Mouse (Mus musculus): ENCODE data around the gene Bach2. TPM values are rescaled to one million over a fixed set of nuclear protein-coding genes. Genes with fewer than 3 reads are reported as not detected.
A peak's percentile ranks its signal among the peaks of the same experiment; 100 is the strongest.

The Bach2 gene
- total RNA-seq, 2 experiments from 2014 or later, result 21.4 to 29.7 TPM

DNA sequence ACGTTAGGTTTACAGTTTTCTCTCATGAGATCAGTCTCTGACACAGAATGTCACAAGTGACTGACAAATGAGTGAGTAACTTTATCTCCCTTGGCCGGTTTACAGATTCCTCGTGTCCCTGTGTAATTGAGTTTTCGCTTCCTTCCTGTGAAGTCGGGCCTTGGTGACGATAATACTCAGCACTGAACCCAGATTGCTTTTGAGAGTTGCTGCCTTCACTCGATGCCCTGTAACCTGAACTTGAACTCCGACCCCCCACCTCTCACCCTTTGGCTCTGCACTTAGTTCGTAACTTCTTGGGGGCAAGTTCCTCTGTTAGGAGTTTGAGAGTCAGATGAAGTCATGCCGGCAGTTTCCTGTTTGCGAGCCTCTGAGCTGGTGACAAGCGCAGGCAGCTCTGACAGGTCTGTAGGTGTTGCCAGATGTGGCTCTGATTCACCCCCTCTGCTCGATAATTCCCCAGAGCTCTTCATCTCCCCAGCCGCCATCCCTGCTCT lies 124.9 kb downstream of the Bach2 start:
- intact Hi-C loops (cut with DNase I), result no loop called here
- DNase-seq (ENCODE audit: extremely low spot score in 1 of 2, low spot score in 2 of 2), result no peak

DNA sequence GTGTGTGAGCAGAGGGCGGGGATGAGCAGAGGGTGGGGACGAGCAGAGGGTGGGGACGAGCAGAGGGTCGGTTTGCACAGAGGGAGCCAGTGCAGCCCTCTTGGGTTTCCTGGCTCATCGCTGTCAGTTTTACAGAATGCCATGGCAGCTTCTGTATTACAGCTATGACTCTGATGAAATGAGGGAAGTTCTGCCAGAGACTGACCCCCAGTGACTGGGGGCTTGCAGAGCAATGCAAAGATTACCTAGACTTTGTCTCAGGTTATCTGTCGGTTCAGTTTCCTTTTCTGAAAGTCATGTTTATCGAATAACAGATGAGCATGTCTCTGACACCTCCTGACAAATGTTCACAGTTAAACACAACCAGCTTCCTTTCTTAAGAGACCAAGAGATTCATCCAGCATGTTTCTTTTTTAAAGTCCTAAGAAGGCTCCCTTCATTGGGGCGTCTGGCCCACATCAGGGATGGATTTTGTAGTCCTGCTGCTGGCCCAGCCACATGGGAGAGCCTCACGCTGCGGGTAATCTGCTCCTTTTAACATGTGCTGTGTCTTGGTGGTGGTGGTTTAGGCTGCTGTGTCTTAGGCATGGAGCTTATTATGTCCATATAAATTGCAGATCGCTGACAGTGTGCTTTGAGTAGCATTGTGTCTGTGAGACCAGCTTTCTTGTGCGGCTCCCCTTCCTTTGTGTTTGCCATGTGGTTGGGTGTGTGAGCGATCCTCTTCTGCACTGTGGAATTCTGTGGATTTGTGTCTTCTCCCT lies 126.7 kb downstream of the Bach2 start:
- intact Hi-C loops (cut with DNase I), result no loop called here

DNA sequence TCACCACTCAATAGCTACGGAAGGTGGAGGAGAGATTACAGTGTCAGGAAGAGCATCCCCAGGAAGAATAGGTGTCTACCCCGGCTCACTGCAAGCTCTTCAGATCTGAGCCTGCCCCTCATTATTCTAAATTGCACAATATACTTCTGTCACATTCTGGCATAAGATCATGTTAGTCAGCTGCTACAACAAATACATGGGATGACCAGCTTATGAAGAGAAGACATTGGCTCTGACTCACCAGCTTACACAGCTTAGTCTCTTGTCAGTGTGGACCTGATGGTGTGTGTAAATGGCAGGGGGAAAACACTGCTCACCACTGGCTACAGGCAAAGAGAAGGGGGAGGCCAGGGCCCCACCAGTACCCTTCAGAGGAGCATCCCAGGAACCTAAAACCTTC lies 127.6 kb downstream of the Bach2 start:
- intact Hi-C loops (cut with DNase I), result no loop called here
- no peak for DNase-seq (ENCODE audit: extremely low spot score in 1 of 2, low spot score in 2 of 2)

More for the DNA sequence above, 126.7 kb downstream of the Bach2 start:
- DNase-seq (ENCODE audit: extremely low spot score in 1 of 2, low spot score in 2 of 2), result no peak

DNA sequence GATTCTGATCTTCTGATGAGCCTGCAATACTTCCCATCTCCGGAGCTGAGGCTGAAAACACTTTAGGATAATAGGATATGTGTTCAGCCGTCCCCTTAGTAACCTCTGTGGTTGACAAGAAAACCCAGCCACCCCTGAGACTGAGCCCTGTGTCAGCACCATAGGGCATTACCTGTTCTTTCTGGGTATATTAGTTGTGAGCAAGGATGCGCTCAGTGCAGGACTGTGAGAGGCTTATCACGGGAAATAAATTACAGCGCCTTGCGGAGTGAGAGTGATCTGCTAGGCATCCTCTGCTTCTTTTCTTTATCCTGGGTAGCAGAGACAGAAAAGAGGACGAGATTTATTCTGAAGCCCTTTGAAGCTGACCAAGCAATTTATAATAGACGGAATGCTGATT lies 129.7 kb downstream of the Bach2 start:
- no peak for DNase-seq (ENCODE audit: extremely low spot score in 1 of 2, low spot score in 2 of 2)
- intact Hi-C loops (cut with DNase I), result no loop called here

DNA sequence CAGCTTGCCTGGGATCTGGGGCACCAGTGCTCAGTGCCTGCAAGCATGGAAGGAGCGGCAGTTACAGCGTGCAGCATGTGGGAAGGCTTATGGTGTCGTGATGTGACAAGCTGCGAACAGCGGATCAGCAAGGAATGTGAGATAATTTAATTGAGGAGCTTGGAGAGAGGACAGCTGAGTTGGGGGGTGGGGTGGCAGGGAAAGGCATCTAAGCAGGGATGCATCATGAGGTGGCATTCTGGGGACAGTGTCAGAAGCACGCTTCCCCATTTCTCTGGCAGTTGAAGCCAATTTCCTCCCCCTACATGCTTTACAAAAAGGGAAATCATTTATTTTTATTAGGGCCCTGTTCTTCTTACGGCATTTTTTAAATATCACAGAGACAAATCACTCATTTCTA lies 134.5 kb downstream of the Bach2 start:
- DNase-seq (ENCODE audit: extremely low spot score in 1 of 2, low spot score in 2 of 2), result peak in 1 of 2 experiments; percentile 59
- intact Hi-C loops (cut with DNase I), result no loop called here

DNA sequence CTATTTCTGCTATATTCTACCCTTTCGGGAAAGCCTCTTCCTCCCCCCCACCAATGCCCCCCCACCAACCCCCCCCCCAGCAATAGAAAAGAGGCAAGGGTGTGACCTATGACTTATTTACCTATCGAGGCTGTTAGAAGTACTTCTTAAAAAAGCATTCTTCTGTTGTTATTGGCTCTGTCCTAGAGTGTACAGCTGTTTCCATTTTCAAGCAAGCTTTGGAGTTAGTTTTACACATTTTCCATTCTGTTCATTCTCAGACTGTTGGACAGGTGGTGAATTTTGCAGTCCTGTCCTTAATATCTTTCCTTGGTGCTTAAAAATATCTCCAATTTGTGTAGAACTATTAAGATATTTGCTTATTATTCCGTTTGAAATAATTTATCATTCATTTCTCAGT lies 134.9 kb downstream of the Bach2 start:
- intact Hi-C loops (cut with DNase I), result no loop called here

DNA sequence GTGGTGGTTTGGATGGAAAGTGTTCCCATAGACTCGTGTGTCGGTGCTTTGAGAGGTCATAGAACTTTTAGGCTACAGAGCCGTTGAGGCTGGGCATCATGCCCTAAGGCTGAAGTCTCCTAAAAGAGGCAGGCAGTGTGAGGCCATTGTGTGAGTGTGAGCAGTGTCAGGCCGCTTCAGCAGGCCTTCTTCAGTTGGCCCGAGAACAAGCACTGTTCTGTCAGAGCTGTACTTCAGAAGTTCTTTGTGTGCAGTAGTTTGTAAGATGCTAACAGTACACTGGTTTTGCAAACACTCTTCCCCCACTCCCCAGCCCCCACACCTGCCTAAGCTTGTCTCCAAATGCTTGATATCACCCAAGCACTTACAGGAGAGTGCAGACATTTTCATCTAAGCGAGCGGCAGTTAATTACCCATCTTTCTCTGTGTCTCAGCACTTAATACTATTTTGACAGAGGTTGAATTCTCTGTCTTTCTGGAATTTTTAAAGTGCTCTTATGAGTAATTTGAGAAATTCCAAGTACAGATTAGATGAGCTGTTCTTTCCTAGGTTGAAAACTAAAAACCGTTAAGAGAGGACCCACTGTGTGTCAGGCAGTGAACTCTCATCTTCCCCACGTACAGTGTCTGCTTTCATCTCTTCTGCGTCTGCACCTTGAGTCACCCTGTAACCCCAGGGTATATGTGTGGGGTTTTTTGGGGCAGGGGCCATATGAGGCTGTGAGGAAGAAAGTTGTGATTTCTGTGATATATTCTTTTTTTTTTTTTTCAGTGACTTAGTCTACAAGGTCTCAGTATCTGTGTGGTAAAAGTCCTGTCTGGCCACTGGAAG lies 136.4 kb downstream of the Bach2 start:
- intact Hi-C loops (cut with DNase I), result no loop called here
- DNase-seq (ENCODE audit: extremely low spot score in 1 of 2, low spot score in 2 of 2), result no peak

More for the DNA sequence above, 134.9 kb downstream of the Bach2 start:
- DNase-seq (ENCODE audit: extremely low spot score in 1 of 2, low spot score in 2 of 2), result no peak

DNA sequence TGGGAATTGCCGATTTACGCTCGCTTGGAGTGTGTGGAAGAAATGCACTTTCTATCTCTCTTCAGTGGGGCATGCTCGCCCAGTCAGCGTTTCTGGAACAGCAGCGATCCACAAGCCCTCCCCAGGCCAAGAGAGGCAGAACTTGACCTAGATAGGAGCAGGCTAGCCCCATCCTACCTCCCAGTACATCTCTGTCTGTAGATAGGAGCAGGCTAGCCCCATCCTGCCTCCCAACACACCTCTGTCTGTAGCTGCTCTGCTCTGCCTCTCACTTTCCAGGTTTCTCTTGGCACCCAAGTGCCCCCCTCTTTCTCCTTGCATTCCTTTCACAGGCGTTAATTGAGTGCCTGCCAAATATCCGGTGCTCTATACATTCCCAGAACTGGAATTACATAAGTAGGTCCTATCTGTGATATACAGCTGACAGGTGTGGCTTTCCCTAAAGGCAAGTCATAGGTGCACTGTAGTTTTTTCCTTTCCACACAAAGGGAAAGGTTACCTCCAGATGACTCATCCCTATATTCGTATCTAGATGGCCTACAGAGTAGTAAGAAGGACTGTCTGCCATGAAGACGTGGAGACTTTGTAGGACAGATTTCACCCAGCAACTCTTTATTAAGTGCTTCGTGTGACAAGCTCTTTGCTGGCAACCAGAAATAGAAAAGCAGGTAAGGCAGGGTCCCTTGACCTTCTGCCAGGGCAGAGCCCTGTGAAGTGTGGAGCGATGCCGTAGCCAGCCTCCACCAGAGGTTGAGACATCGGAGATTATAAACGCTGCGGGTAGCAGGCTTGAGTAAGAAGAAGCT lies 137.3 kb downstream of the Bach2 start:
- no peak for DNase-seq (ENCODE audit: extremely low spot score in 1 of 2, low spot score in 2 of 2)
- intact Hi-C loops (cut with DNase I), result no loop called here

DNA sequence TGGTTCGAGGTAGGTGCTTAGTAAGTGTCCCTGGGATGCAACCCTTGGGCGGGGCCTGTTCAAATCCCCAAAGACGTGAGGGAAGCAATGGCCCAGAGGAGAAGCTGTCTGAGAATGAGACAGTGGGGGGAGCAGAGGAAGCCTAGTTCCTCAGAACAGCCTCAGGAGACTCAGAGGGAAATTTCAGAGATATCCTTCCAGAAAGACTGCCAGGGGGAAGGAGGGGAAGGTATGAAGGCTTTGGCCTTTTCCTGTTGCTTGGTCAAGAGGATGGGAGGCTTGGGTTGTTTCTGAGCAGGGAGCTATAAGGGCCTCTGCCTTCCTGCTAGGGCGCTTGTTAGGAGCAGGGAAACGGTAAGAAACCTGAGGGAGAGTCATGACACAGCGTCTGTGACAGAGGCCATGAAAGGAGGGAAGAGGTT lies 137.9 kb downstream of the Bach2 start:
- no peak for DNase-seq (ENCODE audit: extremely low spot score in 1 of 2, low spot score in 2 of 2)
- intact Hi-C loops (cut with DNase I), result no loop called here

DNA sequence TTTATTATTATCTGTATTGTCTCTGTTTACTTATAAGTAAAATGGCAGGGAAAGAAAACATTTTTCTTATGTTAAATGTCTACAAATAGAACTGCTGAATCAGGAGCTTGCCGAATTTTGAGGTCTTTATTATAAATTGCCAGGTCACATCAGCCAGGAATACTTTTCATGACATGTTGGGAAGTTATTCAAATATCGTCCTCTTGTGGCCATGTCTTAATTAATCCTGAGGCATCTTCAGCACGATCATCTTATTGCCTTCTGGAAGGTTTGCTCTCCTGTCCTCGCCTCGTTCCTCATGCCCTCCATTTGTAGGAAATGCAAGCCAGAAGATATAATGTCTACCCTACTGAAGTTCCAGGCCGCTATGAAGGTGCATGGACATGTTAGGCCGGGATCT lies 140.5 kb downstream of the Bach2 start:
- intact Hi-C loops (cut with DNase I), result no loop called here

DNA sequence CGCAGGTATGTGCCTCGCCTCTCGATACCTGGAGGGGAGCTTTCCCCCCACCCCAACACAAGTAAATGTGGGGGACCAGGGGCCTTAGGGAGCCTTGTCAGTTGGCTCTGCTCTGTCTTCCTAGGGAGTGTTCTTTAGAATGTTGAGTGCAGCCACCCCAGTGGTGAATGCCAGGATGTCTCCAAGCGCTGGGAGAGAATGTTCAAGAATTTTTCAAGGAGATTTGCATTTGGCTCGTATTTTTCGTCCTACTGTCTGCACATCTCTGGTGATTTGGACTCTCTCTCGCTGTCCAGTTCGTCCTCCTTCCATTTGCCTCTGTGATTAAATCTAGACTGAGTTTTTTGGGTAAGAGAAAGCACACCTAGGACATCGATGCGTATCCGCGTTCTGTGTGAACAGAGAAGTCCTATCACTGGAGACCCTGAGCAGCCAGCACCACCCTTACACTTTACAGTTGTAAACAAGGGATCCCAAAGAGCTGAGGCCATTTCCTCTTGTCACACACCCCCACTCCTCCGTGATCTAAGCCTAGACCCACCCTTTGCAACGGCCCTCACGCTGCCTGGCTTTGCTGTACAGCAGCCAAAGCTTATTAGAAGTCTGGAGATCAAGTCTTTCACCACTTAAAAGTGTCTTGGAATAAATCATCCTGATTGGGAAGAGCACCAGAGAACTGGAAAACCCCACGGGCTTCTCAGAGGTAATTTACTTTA lies 143.2 kb downstream of the Bach2 start:
- intact Hi-C loops (cut with DNase I), result loop anchor here (10.0 kb wide), 1 partner anchor 327 kb away; no protein-coding TSS in a partner anchor
- DNase-seq (ENCODE audit: extremely low spot score in 1 of 2, low spot score in 2 of 2), result no peak

More for the DNA sequence above, 140.5 kb downstream of the Bach2 start:
- DNase-seq (ENCODE audit: extremely low spot score in 1 of 2, low spot score in 2 of 2), result no peak

DNA sequence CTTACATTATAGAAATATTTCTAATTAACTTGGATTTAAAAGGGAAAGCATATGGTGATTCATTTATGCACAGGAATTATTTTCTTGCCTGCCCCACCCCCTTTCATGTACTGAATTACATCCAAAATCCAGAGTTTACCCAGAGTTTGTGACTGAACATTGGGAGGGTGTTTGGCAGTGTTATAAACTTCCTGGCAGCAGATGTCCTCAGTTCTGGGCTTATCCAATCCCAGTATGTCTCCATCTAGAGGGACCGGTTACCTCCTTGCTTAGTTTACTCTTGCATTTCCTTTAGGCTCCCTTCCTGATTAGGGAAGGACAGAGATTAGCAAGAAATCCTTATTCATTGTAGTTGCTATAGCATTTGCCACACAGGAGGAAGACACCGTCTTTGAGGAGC lies 146.5 kb downstream of the Bach2 start:
- DNase-seq (ENCODE audit: extremely low spot score in 1 of 2, low spot score in 2 of 2), result no peak
- intact Hi-C loops (cut with DNase I), result loop anchor here (10.0 kb wide), 1 partner anchor 330 kb away; no protein-coding TSS in a partner anchor

DNA sequence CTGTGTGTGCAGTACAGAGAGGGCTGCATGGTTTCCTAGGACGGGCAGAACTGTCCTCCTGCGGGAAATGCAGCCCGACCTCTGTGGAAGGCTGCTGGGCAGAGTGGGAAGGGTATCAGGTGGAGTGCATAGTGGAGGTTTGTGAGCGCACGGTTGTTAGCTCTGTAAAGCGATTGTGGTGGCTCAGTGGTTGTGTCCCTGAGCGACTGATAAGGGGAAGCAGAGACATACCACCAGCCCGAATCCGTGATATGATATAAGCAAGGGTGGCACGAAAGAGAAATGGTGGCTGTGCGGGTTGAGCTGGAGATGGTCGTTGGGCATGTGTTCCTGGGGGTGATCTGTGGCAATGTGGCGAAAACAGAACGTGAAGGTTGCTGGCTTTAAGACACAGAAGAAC lies 147.0 kb downstream of the Bach2 start:
- DNase-seq (ENCODE audit: extremely low spot score in 1 of 2, low spot score in 2 of 2), result no peak
- intact Hi-C loops (cut with DNase I), result loop anchor here (10.0 kb wide), 1 partner anchor 331 kb away; no protein-coding TSS in a partner anchor

DNA sequence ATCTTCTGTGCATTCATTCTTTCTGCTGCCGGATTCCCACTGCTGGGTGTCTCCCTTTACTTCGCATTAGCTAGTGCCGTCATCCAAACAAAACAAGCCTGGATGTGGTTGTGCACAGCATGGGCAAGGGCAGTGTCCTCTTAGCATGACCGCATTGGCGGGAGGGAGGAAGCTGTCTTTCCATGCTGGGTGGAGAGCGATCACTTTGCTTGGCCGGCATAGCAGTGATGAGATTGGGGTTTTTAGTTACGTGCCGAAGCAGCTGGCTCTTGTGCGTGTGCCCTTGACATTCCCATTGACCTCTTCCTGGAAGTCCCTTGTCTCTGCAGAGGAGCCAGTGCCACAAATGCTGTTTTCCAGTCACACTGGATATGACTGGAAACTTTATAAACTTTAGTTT lies 147.7 kb downstream of the Bach2 start:
- DNase-seq (ENCODE audit: extremely low spot score in 1 of 2, low spot score in 2 of 2), result no peak
- intact Hi-C loops (cut with DNase I), result loop anchor here (10.0 kb wide), 1 partner anchor 332 kb away; no protein-coding TSS in a partner anchor

DNA sequence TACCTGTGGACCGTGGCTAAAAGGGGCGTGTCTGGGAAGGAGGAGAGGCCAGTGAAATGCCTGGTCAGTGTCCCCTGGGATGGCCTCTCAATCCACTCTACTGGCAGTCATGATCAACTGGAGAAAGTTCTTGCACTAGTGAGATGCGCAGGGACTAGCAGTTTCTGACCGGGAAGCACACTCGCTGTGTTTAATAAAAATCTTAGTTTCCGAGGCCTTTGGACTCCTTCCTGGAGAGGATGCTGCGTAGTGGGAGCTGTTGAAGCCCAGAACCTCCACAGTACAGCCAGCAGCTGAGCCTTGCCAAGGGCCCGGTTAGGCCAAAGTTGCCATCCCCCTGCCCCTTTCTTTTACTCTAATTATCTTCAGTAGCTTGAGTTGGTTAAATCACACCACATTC lies 148.3 kb downstream of the Bach2 start:
- no peak for DNase-seq (ENCODE audit: extremely low spot score in 1 of 2, low spot score in 2 of 2)
- intact Hi-C loops (cut with DNase I), result loop anchor here (10.0 kb wide), 1 partner anchor 332 kb away; no protein-coding TSS in a partner anchor

DNA sequence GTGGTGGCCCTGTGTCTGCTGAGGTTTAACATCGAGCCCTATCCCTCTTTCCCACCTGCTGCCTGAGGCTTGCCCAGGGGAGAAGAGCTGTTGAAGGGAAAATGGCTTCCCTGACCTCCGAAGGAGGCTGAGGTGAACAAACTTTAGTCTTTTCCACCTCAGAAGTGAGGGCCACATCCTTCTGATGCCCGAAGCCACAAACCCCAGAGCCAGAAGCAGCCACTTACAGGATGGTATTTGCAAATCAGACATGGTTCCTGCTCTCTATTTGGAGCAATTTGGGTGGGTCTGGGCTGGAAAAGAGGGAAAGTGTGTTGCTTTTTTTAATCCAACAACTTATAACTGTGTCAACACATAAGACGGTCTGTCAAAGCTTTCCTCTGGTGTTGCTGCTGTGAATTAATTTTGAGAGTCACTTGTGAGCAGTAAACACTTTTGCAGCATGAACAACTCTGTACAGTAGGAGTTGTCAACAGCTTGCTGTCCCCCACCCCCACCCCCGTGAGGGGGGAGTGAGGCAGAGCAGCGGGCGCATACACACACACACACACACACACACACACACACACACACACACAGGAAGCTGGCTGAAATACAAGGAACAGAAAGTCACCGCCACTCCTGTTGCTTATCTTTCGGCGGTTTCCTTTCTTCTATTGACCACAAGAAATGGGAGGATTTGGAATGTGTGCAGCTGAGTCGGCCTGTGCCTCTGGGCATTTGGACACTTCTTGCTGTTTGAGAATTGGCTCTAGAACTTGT lies 149.1 kb downstream of the Bach2 start:
- intact Hi-C loops (cut with DNase I), result loop anchor here (10.0 kb wide), 1 partner anchor 333 kb away; no protein-coding TSS in a partner anchor

DNA sequence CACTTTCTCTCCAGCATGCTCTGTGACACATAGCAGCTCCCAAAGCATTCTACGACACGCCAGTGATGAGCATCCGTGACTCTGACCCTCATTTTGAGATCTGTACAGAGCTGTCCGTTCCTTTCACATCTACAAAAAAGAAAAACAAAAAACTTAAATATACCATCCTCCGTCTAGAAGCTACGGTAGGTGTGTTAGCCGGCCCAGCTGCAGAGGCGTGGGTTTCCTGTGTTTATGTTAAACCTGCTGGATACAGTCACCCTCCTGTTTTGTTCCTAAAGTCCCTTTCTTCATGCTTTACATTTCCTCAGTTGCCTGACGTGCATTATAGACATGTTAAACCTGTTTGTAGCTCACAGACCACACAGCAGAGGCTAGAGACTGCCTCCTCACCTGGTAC lies 150.0 kb downstream of the Bach2 start:
- intact Hi-C loops (cut with DNase I), result loop anchor here (10.0 kb wide), 1 partner anchor 334 kb away; no protein-coding TSS in a partner anchor
- DNase-seq (ENCODE audit: extremely low spot score in 1 of 2, low spot score in 2 of 2), result no peak

More for the DNA sequence above, 149.1 kb downstream of the Bach2 start:
- DNase-seq (ENCODE audit: extremely low spot score in 1 of 2, low spot score in 2 of 2), result peak; percentile 51 to 87

Measured in left cerebral cortex, postnatal 10 days (tissue).